Comparison of ENCODE assay signal across 8 mouse cellular contexts in the genomic region with DNA sequence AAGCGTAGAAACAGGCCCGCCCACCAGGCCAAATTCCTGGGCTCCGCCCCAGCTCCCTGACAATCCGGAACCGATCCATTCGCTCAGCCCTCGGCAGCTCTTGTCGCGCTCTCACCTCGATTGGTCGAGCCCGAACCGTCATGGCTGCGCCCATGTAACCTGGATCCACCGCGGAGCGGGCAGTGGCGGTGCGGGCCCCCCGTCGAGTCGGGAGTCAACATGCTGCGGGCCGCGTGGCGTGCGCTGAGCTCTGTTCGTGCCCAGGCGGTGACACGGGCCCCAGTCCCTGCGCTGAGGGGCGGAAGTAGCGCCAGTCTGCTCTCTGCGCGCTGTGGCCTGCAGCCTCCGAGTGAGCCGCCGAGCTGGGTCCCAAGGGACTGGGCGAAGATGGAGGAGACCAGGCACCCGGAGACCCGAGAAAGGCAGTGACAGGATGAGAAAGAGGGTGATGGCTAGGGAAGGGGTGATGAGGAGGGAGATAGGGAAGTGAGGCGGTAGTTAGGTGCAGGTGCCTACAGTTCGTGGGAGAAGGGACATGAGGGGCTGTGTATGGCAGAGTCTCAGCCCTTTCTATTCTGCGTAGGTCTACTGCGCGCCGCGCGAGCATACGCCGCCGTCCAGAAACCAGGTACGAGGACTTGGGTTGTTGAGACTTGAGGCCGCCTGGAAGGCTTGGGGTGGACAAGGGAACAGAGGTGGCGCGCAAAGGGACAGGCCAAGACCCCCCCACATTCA. TPM values are rescaled to one million over a fixed set of nuclear protein-coding genes. Genes with fewer than 3 reads are reported as not detected.
A peak's percentile ranks its signal among the peaks of the same experiment; 100 is the strongest.
DNase-seq lines count a peak whose midpoint lies in the region; ATAC-seq lines count a peak whose summit lies in the region.

A gene (plus strand): TSS at position 75 of the 735 bp plus-strand sequence.

- H3K9ac ChIP-seq in hindbrain, embryonic 11.5 days (ENCODE audit: low read depth, low read length) = peak within 1 kb of the TSS; percentile 91

- H3K4me2 ChIP-seq in hindbrain, embryonic 11.5 days (replicated peaks; ENCODE audit: low read depth, low read length) = peak within 1 kb of the TSS; percentile 79

- peak; percentile 95 for ATAC-seq in hindbrain, embryonic 11.5 days (ENCODE audit: low FRiP score)

- H3K36me3 ChIP-seq in hindbrain, embryonic 11.5 days (ENCODE audit: control insufficient read depth, insufficient read depth, low read length) = no peaks in the 10 kb centered on the region

- peak within 1 kb of the TSS; percentile 89 for H3K4me3 ChIP-seq in hindbrain, embryonic 11.5 days (ENCODE audit: low read depth, low read length)

- peak; percentile 97 for DNase-seq in NIH3T3 (ENCODE audit: low read depth)
- DNase-seq in cerebellum, adult 9-11 months = peak; percentile 85
- peak; percentile 76 to 88 for DNase-seq in frontal cortex, adult 2 months (ENCODE audit: extremely low spot score in 1 of 2, low spot score in 1 of 2)
- DNase-seq in hindbrain, embryonic 11.5 days (ENCODE audit: low spot score) = peak; percentile 87
- DNase-seq in layer of hippocampus, postnatal 25 days (ENCODE audit: extremely low spot score in 1 of 2, low spot score in 1 of 2) = peak; percentile 70 to 78
- DNase-seq in lung, postnatal 36 days = peak; percentile 94
- peak; percentile 92 for DNase-seq in retina, postnatal 1 day
- peak; percentile 78 to 83 for DNase-seq in urinary bladder, adult 18-20 months (ENCODE audit: low spot score in 2 of 2)

- H3K27ac ChIP-seq in hindbrain, embryonic 11.5 days (ENCODE audit: low read depth, low read length) = peak within 1 kb of the TSS; percentile 68

- no peaks in the 10 kb centered on the region for H3K9me3 ChIP-seq in hindbrain, embryonic 11.5 days (ENCODE audit: control insufficient read depth, low read length)

- under 1% methylated on average over 56 of the region's 56 CpGs for WGBS in hindbrain, embryonic 11.5 days

- H3K27me3 ChIP-seq in hindbrain, embryonic 11.5 days (ENCODE audit: control insufficient read depth, insufficient read depth, low read length) = no peaks in the 10 kb centered on the region

- no peaks in the 10 kb centered on the region for H3K4me1 ChIP-seq in hindbrain, embryonic 11.5 days (replicated peaks; ENCODE audit: control insufficient read depth, insufficient read depth, low read length)

RNA-seq across cellular contexts. Expression of the gene that starts here (rescaled TPM):
- polyA plus RNA-seq in frontal cortex, adult 2 months (2012; rRNA removed) = 76.9 and 82.6 TPM in 2 replicates
- polyA plus RNA-seq in hindbrain, embryonic 11.5 days (2014; fragmentation: Nextera tagmentation; extraction: Ambion mirVana) = 139 and 155 TPM in 2 replicates
- 10 to 100 TPM; 44.7 to 49.7 TPM for total RNA-seq in layer of hippocampus, postnatal 25 days (2021)

Comparison
In these comparisons a context has a peak if more than half of its experiments do, and no peak if none do; other contexts are left out.
1. Peak in every context shown above with its lines: DNase-seq, ATAC-seq, H3K4me3 ChIP-seq and H3K27ac ChIP-seq.